Mouse (Mus musculus) CD4-positive helper T cell, adult 2 months (primary cell): ENCODE measurements at regions not wholly inside any gene's neighbourhood (a gene's known extent, or its start where the extent isn't known, plus 50 kb on each side); places are given as distances from the start of the nearest gene placed in this dataset.
"Not testable (repeated sequence)": the region's sequence is repeated elsewhere in the genome, so short reads cannot be mapped to it uniquely, and the experiment has no call there.

Experiments used
- DNase-seq: peaks from one replicate; pipeline ENCODE4 v3.0.0-alpha.2; 2012; ENCODE audit warnings: low read depth, missing footprints, low spot score

- DNase-seq, result no peak
Measured at GRCm38 (mm10) chr10:10116442-10116841, 215.6 kb upstream of the Stxbp5 start.

- DNase-seq, result no peak
Measured at GRCm38 (mm10) chr10:10113256-10113655, 212.4 kb upstream of the Stxbp5 start.

- no peak for DNase-seq
Measured at GRCm38 (mm10) chr10:10111055-10111454, 210.2 kb upstream of the Stxbp5 start.

GRCm38 (mm10) chr10:10109867-10110266 is 209.0 kb upstream of the Stxbp5 start:
- no peak for DNase-seq

GRCm38 (mm10) chr10:10107123-10107525 is 206.2 kb upstream of the Stxbp5 start:
- no peak for DNase-seq

- no peak for DNase-seq
Measured at GRCm38 (mm10) chr10:10106646-10107045, 205.8 kb upstream of the Stxbp5 start.

GRCm38 (mm10) chr10:10101641-10102040 is 200.8 kb upstream of the Stxbp5 start:
- no peak for DNase-seq

- DNase-seq, result no peak
Measured at GRCm38 (mm10) chr10:10098521-10098920, 197.6 kb upstream of the Stxbp5 start.

GRCm38 (mm10) chr10:10094113-10094512 is 193.2 kb upstream of the Stxbp5 start:
- DNase-seq, result no peak

- no peak for DNase-seq
Measured at GRCm38 (mm10) chr10:10093713-10094112, 192.8 kb upstream of the Stxbp5 start.

GRCm38 (mm10) chr10:10085934-10086333 is 185.1 kb upstream of the Stxbp5 start:
- no peak for DNase-seq

- DNase-seq, result peak; percentile 6
Measured at GRCm38 (mm10) chr10:10070146-10070545, 169.3 kb upstream of the Stxbp5 start.

- not testable (repeated sequence) for DNase-seq
Measured at GRCm38 (mm10) chr10:10069704-10070103, 168.8 kb upstream of the Stxbp5 start.

- DNase-seq, result no peak
Measured at GRCm38 (mm10) chr10:10046753-10047152, 145.9 kb upstream of the Stxbp5 start.

GRCm38 (mm10) chr10:10046318-10046717 is 145.4 kb upstream of the Stxbp5 start:
- DNase-seq, result no peak

GRCm38 (mm10) chr10:10009244-10009643 is 108.4 kb upstream of the Stxbp5 start:
- no peak for DNase-seq

GRCm38 (mm10) chr10:9998621-9999020 is 97.7 kb upstream of the Stxbp5 start:
- DNase-seq, result no peak

- DNase-seq, result no peak
Measured at GRCm38 (mm10) chr10:9996211-9996610, 95.3 kb upstream of the Stxbp5 start.

- no peak for DNase-seq
Measured at GRCm38 (mm10) chr10:9992798-9993197, 91.9 kb upstream of the Stxbp5 start.

GRCm38 (mm10) chr10:9985407-9985806 is 84.5 kb upstream of the Stxbp5 start:
- no peak for DNase-seq

- DNase-seq, result no peak
Measured at GRCm38 (mm10) chr10:9976424-9976823, 75.5 kb upstream of the Stxbp5 start.
